Mouse (Mus musculus) kidney, adult 18-20 months (tissue): ENCODE data around the gene Il1rap.

ENCODE experiments used
- DNase-seq: peaks from one replicate; pipeline ENCODE4 v3.0.0; 2021

Il1rap gene

GRCm38 (mm10) chr16:26581048-26581912 is at the start of gene Il1rap:
TSS of gene Il1rap (plus strand) at chr16:26581704.
- DNase-seq, result peak; percentile 94

DNA sequence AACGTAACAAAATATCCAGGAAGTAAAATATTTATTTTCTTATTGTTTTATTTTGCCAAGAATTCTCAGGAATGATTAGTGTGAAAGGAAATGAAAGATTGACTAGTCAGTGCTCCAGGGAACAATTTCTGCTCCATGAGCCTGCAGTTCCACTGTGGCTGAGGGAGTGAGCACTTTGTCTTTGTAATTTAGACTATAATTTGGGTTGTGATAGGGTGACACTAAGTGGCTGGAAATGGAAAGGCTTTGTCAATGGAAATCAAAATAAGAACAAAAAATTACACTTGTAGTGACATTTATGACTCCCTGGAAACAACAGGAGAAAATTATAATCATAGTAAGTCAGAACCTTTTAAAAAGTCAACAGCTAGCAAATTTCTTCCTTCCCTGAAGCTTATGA is 49.2 kb upstream of the Il1rap start:
- DNase-seq, result no peak

DNA sequence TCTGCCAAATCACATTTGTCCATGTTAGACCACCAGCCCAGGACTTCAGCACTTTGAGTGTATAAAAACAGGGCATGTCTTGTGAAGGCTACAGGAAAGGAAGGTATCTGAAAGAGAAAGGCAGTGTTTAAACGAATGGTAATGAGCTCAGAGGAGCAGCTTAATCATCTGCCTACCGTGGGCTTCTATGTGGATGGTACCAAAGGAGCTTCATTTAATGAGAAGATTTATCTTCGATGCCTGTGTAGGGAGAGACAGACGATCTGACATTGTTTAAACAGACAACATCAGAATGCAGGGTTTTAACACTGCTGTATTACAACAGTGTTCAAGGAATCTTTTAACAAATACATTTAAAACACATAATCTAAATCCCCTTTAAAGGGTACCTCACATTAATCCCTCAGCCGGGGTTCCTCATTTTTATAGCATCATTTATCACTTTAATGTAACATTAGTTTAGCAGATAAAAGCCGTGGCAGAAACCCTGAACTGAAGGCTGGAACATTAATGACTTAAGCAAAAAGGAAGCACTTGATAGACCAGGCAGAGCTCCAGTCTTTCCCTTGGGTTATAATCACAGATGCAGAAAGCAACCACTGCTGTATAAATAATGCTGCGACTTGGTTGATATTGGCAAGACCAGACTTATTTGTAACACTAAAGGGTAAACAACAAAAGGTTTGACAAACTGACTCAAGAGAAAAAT is 35.2 kb upstream of the Il1rap start:
- no peak for DNase-seq

DNA sequence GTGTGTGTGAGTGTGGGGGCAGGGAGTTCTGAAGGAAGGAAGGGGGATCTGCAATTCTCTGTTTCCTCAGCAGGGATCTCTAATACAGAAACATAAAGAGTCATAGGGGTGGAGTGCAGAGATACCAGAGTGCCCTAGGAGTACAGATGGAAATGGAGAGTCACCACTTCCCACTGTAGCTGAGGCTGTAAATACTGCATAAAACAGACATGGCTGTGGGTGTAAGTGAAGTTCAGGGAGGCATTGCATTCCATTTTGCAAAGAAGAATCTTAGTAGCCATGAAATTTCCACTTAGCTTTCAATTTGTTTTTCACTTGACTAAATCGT is 34.7 kb upstream of the Il1rap start:
- DNase-seq, result no peak

DNA sequence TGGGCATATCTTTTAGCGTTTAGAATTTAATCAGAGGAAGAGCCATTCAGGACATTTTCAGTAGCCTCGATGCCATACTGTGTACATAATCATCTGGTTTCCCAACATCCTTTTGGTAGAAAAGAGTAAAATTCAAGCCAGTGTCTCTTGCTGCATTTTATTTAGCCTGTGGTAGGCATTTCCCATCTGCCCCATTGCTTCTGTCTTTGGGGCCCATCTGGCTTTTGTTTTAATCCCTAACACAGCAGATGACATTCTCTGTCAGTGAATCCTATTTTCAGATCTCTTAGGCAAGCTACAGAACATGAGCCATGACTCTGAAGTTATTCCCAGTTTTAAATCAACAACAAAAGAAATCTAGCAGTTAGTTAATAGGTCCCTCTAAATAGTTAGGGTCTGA is 32.3 kb upstream of the Il1rap start:
- no peak for DNase-seq

GRCm38 (mm10) chr16:26552234-26552633 is 29.3 kb upstream of the Il1rap start:
- no peak for DNase-seq

DNA sequence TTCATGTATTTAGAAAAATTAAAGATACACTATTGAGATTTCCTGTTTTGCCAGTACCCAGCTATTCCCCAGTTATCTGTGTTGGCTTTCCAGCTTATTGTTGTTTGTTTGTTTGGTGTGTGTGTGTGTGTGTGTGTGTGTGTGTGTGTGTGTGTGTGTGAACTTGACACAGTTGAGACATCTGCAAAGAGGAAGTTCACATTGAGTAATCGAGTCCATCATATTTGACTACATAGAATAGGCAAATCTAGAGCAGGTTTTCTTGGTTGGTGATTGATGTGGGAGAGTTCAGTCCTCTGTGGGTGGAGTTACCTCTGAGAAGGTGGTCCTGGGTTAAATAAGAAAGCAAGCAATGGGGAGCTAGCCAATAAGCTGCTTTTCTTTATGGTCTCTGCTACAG is 22.7 kb upstream of the Il1rap start:
- DNase-seq, result no peak

- DNase-seq, result no peak
Measured at GRCm38 (mm10) chr16:26561743-26562142, 19.8 kb upstream of the Il1rap start.

DNA sequence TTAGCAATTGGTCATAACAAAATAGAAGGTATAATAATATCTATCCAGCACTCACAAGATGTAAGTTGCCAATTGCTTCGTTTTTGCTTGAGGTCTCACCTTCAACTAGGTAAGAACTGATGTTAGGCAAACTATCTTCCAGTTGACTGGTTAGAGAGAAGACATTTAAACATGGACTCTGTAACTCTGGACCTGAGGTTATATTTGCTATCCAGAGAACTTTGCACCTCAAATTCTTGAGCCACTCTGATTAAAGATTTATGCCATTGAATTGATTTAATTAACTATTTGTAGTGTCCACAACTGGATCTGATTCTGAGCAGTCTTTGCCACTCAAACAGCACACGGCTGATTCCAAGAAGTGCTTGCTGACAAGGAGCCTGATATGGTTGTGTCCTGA is 18.7 kb upstream of the Il1rap start:
- no peak for DNase-seq

GRCm38 (mm10) chr16:26569387-26569978 is 12.0 kb upstream of the Il1rap start:
- no peak for DNase-seq

DNA sequence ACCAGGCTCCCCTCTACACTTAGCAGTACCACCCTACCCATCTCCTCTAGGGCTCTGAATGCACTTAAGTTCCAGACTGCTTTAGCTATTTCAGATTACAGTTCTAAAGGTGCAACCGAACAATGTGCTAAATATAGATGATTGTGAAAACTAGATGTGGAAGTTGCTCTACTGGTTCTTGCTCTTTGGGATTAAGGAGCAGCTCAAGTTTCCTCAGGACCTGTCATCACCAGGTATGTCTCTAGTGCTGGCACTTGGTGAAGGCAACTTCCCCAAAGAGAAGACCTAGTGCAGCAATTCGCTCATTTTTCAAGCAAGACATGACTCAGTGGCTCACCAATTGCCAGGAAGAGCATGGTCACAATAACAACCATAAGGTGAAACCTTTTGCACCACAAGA is 9.7 kb upstream of the Il1rap start:
- DNase-seq, result no peak

- DNase-seq, result no peak
Measured at GRCm38 (mm10) chr16:26574173-26574572, 7.3 kb upstream of the Il1rap start.

DNA sequence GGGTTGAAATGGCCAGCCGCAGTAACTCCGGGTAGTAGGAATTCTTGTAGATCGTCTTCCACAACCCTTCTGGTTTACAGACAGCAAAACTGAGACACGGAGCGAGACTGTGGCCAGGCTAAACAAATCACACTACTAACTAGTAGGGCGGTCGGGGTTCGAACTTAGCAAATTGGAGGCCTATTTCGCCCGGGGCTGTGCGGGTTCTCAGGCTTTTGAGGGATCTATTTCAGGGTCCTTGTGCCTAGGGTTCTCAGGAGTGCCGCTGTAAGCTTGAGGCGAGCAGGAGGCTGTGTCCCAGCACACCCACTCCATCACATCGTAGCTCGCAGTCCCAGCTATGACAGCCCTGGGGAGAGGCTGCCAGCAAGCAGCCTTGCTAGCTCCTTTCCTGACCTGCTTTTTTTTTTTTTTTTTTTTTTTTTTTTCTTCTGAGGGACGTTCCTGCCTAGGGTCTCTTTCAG is 441 bp downstream of the Il1rap start:
- no peak for DNase-seq

- no peak for DNase-seq
Measured at GRCm38 (mm10) chr16:26585806-26586205, 4.3 kb downstream of the Il1rap start.

GRCm38 (mm10) chr16:26590897-26591570 is 9.5 kb downstream of the Il1rap start:
- no peak for DNase-seq

DNA sequence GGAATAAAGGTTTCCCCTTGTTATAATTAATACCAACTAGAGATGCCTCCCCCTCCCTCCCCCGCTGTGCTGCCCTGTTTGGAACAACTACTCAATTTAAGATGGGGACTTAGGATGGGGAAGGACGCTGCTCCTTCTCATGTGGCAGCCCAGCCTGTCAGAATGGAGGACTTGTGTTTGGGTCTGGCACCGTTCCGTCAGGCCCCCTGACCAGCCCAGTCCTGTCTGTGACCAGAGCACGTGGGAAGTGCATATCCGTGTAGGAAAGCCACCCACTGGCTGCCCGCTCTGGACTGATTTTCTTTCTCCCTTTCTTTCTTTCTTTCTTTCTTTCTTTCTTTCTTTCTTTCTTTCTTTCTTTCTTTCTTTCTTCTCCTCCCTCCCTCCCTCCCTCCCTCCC is 14.9 kb downstream of the Il1rap start:
- no peak for DNase-seq

- peak; percentile 6 for DNase-seq
Measured at GRCm38 (mm10) chr16:26597307-26597706, 15.8 kb downstream of the Il1rap start.

- DNase-seq, result no peak
Measured at GRCm38 (mm10) chr16:26598591-26598990, 17.1 kb downstream of the Il1rap start.

- no peak for DNase-seq
Measured at GRCm38 (mm10) chr16:26601482-26601881, 20.0 kb downstream of the Il1rap start.

DNA sequence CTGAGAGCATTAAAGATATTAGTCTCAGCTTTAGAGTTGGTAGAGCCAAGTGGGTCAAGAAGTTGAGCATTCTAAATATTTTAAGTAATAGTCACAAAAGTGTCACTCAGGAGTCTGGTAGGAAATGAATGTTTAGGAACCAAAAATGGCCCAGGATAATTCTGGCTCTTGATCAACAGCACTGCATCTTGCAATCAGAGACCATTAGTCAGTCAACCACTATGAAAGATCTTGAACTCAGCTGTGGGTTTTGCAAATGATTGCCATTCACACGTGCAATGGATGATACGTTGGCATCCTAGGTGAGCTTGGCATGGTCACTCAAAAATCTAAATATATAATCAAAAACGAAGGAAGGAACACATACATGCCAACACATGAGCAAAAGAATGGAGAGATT is 23.1 kb downstream of the Il1rap start:
- no peak for DNase-seq

GRCm38 (mm10) chr16:26608003-26608402 is 26.5 kb downstream of the Il1rap start:
- DNase-seq, result no peak

DNA sequence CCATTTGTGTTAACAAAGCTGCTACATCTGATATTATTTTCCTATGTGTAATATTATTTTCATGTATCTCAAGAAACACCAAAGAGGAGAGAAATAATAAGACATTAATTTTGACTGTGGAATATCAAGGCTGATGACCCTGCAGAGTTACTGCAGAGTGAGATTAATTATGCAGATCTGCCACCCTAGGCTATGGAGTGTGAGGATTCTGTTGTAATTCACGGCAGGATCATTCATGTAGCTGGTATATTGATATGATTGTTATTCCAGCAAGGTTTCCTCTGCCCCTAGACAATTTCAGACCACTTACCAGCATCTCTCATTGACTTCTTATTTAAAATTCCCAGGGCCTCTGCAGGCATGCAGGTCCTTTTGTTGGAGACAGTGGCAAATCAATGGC is 29.0 kb downstream of the Il1rap start:
- no peak for DNase-seq

DNA sequence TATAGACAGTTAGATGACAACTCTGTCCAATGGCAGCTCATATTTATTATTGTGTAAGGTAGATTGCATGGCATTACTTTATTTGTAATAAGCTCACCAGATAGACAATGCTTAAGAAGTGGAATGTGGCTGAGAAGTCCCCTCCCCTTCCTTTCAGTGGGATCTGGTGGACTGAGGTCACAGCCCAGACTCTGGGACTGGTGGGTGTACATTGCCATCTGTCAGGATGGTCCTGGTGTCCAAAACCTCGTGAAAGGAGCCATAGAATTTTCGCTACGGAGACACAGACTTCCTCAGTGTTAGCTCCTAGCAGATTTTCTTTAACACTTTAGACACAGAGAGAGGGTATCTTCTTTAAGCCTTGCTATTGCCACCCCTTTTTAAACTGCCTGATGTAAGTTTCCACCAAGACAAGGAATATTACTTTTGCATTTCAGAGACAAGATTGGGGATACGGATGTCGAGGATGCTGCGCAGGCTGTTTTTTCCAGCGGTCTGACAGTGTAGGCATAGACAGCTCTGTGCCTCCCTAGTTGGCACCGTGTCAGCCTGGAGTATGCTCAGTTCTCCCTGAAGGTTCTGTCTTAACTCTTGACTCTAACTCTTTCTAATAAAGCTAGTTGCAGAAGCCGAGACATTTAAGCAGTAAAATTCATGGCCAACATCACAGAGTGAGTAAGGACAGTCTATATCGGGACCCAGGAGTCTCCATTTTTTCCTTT is 31.2 kb downstream of the Il1rap start:
- no peak for DNase-seq
